Mouse (Mus musculus) heart, postnatal 0 days (tissue): Measurements from ENCODE around the gene Rbm47.

Source experiments
- CTCF ChIP-seq: IDR thresholded peaks from 2 replicates; pipeline ENCODE4 v1.5.1; 2016; ENCODE audit warnings: antibody characterized with exemption, control low read depth, low read depth
- EP300 ChIP-seq: IDR thresholded peaks from 2 replicates; pipeline ENCODE4 v1.6.1; 2016; ENCODE audit warnings: antibody characterized with exemption, low read depth

DNA sequence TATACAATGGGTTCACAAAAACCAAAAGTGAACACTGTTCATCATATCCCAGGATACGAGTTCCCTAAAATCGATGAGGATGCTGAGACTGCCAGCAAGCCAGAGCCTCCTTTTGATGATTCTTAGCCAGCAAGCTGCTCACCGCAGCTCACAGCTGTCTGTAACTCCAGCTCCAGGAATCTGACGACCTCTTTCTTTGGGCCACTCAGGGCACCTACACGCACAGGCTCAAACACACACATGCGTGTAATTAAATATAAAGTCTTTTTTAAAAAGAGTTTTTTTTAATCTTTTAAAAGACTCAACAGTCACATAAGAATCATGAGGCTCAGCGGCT lies 103.8 kb downstream of the Rbm47 start:
- no peak for TF ChIP-seq CTCF
- no peak for TF ChIP-seq EP300
